Mouse (Mus musculus) stomach, embryonic 16.5 days (tissue): ENCODE measurements at regions not wholly inside any gene's neighbourhood (a gene's known extent, or its start where the extent isn't known, plus 50 kb on each side); places are given as distances from the start of the nearest gene placed in this dataset.
"Not testable (repeated sequence)": the region's sequence is repeated elsewhere in the genome, so short reads cannot be mapped to it uniquely, and the experiment has no call there.

Experiments used
- ATAC-seq: fragments of 200-750 bp; cut with Nextera tagmentation; 2 replicates; pipeline ENCODE4 v1.8.0; 2017; ENCODE audit warnings: moderate number of reproducible peaks, moderate TSS enrichment; ENCODE audit not compliant: insufficient read depth, low FRiP score
- H3K27ac ChIP-seq: fragments of 300-500 bp; sonication (generic); 2 replicates; pipeline ENCODE4 v1.5.1; 2014; ENCODE audit warnings: low read length
- H3K27me3 ChIP-seq: fragments of 300-500 bp; sonication (generic); 2 replicates; pipeline ENCODE4 v1.6.1; 2014; ENCODE audit warnings: low read length, control low read depth, mixed read lengths; ENCODE audit not compliant: control insufficient read depth, insufficient read depth
- H3K36me3 ChIP-seq: fragments of 300-500 bp; sonication (generic); 2 replicates; pipeline ENCODE4 v1.6.1; 2014; ENCODE audit warnings: low read length; ENCODE audit not compliant: control insufficient read depth, insufficient read depth
- H3K4me1 ChIP-seq: fragments of 300-500 bp; sonication (generic); 2 replicates; pipeline ENCODE4 v1.6.1; 2014; ENCODE audit warnings: low read length, control low read depth, mixed read lengths; ENCODE audit not compliant: control insufficient read depth, insufficient read depth
- H3K4me2 ChIP-seq: fragments of 300-500 bp; sonication (generic); 2 replicates; pipeline ENCODE4 v1.6.1; 2014; ENCODE audit warnings: low read depth, low read length, mixed read lengths
- H3K4me3 ChIP-seq: fragments of 300-500 bp; sonication (generic); replicated peaks from 2 replicates; pipeline ENCODE4 v1.5.1; 2014; ENCODE audit warnings: mild to moderate bottlenecking, low read length
- H3K9ac ChIP-seq: fragments of 300-500 bp; sonication (generic); 2 replicates; pipeline ENCODE4 v1.6.1; 2014; ENCODE audit warnings: low read length
- H3K9me3 ChIP-seq: fragments of 300-500 bp; sonication (generic); replicated peaks from 2 replicates; pipeline ENCODE4 v1.6.1; 2016; ENCODE audit warnings: low read length, control low read depth; ENCODE audit not compliant: control insufficient read depth
- WGBS: fragments of 180-500 bp; shearing (Covaris S2); extraction: QIAGEN DNeasy Blood & Tissue Kit; methylation state at CpG from one replicate; pipeline ENCODE4 v1.1.7; 2014; 5-methylcytosine and 5-hydroxymethylcytosine counted together

GRCm38 (mm10) chr2:94849097-94849496 is 411.2 kb upstream of the Api5 start:
- not testable (repeated sequence) for H3K9me3 ChIP-seq, H3K27me3 ChIP-seq, H3K9ac ChIP-seq, H3K27ac ChIP-seq, H3K4me2 ChIP-seq, H3K4me3 ChIP-seq, H3K36me3 ChIP-seq, H3K4me1 ChIP-seq
- ATAC-seq: peak; percentile 60; the same call in 1 of the 2 replicates
- 64% methylated on average over 2 of the region's 2 CpGs for WGBS

GRCm38 (mm10) chr2:94846394-94846793 is 408.5 kb upstream of the Api5 start:
- H3K27ac ChIP-seq: no peak overlapping the region
- ATAC-seq: no peak
- WGBS: 58% methylated on average over 3 of the region's 3 CpGs

More at GRCm38 (mm10) chr2:94846394-94846793, 408.5 kb upstream of the Api5 start:
- no peaks in the 10 kb centered on the region for H3K27me3 ChIP-seq
- no peaks in the 10 kb centered on the region for H3K9me3 ChIP-seq
- no peak overlapping the region for H3K9ac ChIP-seq
- no peak overlapping the region for H3K4me2 ChIP-seq
- H3K4me1 ChIP-seq: no peaks in the 10 kb centered on the region
- H3K4me3 ChIP-seq: no peak overlapping the region
- H3K36me3 ChIP-seq: no peaks in the 10 kb centered on the region
